Mouse (Mus musculus) left cerebral cortex, postnatal 10 days (tissue): ENCODE measurements at regions not wholly inside any gene's neighbourhood (a gene's known extent, or its start where the extent isn't known, plus 50 kb on each side); places are given as distances from the start of the nearest gene placed in this dataset.

ENCODE experiments used
- DNase-seq, 2 experiments: peaks; one replicate each; pipeline ENCODE4 v3.0.0; 2021 to 2022; ENCODE audit warnings: low spot score in 2 of 2, mixed read lengths in 1 of 2; ENCODE audit errors: extremely low spot score in 1 of 2
- intact Hi-C: fragments of 180-260 bp; cut with DNase I; formaldehyde crosslinking; loops from one replicate; pipeline ENCODE4 v1.15.1; 2025

DNA sequence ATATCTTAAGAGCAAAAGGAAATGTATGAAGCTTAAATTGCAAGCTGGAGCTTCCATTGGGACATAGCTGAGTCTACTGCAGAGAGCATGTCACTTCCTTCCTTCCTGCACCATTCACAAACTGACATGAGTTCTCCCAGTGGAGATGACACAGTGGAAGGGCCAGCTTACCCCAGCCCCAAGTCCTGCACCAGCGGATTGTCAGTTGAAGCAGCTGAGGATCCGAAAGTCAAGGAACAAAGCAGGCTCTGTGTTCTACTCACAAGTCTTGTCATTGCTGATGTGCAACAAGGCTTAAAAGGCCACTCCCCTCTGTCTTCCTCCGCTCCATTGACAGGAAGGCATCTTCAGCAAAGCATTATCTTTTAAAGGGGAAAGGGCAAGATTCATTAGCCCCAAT, 249.4 kb upstream of the Thbs1 start:
- DNase-seq: no peak
- intact Hi-C loops: no loop called here

DNA sequence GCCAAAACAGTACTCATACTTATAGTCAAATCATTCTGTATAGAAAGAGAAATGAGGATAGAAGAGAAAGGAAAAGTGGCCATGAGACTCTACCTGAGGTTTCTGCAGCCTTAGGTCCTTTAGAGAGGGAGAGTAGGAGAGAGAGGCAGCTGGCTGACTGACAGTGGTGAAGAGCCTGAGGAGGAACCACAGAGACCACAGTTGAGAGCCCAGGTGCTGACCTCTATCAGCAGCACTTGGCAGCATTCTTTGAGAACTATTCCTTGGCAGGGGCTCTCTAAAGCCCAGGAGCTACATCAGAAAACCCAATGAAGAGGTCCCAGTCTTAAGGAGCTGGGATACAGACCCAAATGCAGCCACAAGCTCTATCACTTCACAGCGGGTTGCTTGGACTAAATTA, 246.6 kb upstream of the Thbs1 start:
- intact Hi-C loops: no loop called here
- no peak for DNase-seq

- no peak for DNase-seq
- intact Hi-C loops: no loop called here
These were observed 244.7 kb upstream of the Thbs1 start for GRCm38 (mm10) chr2:117866946-117867345.

GRCm38 (mm10) chr2:117867409-117867808, 244.3 kb upstream of the Thbs1 start:
- no peak for DNase-seq
- intact Hi-C loops: no loop called here

GRCm38 (mm10) chr2:117868857-117869256, 242.8 kb upstream of the Thbs1 start:
- DNase-seq: no peak
- intact Hi-C loops: no loop called here

GRCm38 (mm10) chr2:117871507-117872282, 240.0 kb upstream of the Thbs1 start:
- intact Hi-C loops: no loop called here
- no peak for DNase-seq

DNA sequence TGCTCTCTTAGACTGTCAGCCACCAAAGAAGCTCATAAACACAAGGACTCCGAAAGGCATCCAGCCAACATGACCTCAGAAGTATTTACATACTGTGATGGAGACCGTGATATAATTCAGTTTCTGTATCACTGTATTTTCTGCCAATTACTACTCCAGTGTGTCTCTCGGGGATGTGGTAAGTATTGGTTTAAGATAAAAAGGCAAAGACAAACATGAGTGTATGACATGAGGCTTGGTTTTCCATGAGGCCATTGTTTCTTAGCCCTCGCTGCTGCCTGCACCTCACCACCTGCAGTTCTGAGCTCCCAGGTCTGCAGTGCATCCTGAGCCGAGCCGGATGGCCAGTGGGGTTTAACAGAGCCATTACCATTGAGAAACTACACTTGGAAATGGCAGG, 233.9 kb upstream of the Thbs1 start:
- intact Hi-C loops: no loop called here
- no peak for DNase-seq

- intact Hi-C loops: no loop called here
- no peak for DNase-seq
These were observed 229.5 kb upstream of the Thbs1 start for GRCm38 (mm10) chr2:117882136-117882535.

DNA sequence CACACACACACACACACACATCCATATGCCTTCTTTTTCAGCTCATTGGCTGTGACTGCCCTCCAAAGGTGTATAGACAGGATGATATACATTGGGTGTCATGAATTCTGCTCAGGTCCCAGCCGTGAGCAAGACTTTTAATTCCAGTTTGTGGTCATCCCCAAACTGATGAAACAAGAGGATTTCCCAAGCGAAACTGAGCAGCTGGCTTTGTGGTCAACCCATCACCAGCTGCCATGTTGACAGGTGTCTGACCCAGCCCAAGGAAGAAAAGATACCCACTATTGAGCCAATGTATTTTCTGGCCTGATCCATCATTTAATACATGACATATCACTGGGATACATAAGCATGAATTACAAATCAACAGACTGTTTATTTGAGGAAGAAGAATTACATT, 228.8 kb upstream of the Thbs1 start:
- intact Hi-C loops: no loop called here
- DNase-seq: no peak

- no peak for DNase-seq
- intact Hi-C loops: no loop called here
These were observed 225.2 kb upstream of the Thbs1 start for GRCm38 (mm10) chr2:117886516-117886915.

- intact Hi-C loops: no loop called here
- no peak for DNase-seq
These were observed 210.4 kb upstream of the Thbs1 start for GRCm38 (mm10) chr2:117901311-117901710.

- DNase-seq: no peak
- intact Hi-C loops: no loop called here
These were observed 208.8 kb upstream of the Thbs1 start for GRCm38 (mm10) chr2:117902837-117903236.

GRCm38 (mm10) chr2:117903705-117904104, 208.0 kb upstream of the Thbs1 start:
- intact Hi-C loops: no loop called here
- no peak for DNase-seq

DNA sequence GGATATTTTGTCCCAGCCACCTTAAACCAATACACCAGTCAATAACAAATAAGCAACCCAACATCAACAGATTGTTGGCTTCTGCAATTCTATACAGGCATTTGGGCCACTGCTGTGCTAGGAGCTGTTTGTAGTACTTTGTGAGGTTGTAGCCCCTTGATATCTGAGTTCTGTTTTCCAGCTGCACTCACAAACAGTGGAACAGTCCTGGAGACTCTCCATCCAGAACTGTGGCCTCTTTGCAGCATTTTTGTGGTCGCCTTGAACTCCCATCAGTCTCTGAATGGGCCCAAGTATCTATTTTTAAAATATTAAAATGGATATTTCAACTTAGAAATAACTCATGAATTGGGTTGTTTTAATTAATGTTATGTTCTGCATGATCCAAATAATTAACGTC, 205.2 kb upstream of the Thbs1 start:
- intact Hi-C loops: no loop called here
- no peak for DNase-seq

- intact Hi-C loops: no loop called here
- DNase-seq: no peak
These were observed 200.9 kb upstream of the Thbs1 start for GRCm38 (mm10) chr2:117910781-117911180.

GRCm38 (mm10) chr2:117912722-117913121, 199.0 kb upstream of the Thbs1 start:
- intact Hi-C loops: no loop called here
- no peak for DNase-seq

GRCm38 (mm10) chr2:117913846-117914245, 197.8 kb upstream of the Thbs1 start:
- no peak for DNase-seq
- intact Hi-C loops: no loop called here

DNA sequence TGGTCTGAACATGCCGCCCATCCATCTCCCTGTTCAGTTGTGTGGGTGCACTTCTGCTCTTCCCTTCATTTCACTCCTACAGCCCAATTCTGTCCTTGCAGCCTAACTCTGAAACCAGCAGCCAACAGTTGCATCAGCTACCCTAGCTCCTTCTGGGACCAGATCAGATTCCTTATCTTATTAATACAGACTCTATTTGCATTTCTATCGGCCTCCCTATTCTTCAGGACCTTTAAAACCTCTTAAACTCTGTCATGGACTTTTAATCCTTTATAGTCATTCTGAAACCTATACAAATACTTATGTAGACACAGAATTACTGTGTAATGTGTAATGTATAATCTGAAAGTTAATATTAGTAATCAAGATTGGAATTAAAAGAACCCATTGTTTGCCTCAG, 195.9 kb upstream of the Thbs1 start:
- DNase-seq: no peak
- intact Hi-C loops: no loop called here

DNA sequence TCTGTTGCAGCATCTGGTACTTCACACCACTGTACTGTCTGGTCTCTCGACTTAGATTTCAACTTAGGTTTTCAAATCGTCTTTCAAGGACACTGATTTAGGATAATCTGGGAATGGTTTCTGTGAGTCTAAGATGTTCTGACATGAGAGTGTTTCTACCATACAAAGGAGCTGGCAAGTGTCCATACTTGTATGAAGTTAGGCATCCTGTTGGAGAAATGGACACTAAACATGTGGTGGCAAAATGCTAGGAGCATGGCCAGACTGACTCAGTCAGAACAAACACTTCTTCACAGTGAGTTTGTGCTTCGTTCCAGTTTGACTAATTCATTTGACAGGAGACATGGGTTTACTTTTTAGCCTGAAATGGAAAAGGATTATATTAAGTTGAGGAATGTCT, 194.5 kb upstream of the Thbs1 start:
- no peak for DNase-seq
- intact Hi-C loops: no loop called here

GRCm38 (mm10) chr2:117924877-117925276, 186.8 kb upstream of the Thbs1 start:
- intact Hi-C loops: no loop called here

GRCm38 (mm10) chr2:117925412-117925811, 186.3 kb upstream of the Thbs1 start:
- intact Hi-C loops: no loop called here
- DNase-seq: no peak

More at GRCm38 (mm10) chr2:117924877-117925276, 186.8 kb upstream of the Thbs1 start:
- no peak for DNase-seq
